Mouse (Mus musculus): Measurements from ENCODE around the gene Trhde. TPM values are rescaled to one million over a fixed set of nuclear protein-coding genes. Genes with fewer than 3 reads are reported as not detected.

Gene Trhde
- polyA plus RNA-seq, 1 experiment: not detected

DNA sequence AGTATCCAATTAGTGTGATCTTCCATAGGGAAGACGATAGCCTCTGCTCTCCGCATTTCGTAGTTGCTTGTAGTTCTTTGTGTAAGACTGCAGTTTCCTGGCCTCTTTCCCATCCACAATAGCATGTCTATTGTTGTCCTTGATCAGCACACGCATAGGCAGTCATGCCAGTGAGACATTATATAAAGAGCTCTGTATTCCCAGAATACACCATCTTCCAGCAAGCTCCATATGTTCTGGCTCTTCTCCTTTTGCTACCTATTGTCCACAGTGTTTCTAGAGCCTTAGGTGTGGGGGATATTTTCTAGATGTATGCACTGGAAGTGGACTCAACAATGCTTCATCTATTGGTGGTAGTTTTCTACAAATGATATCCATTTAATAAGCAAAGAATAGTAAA is 313.3 kb downstream of the Trhde start:
- TF ChIP-seq CTCF (IDR thresholded peaks at IDR 0.05; ENCODE audit: low read depth, low read length) (no peak), POLR2A (IDR thresholded peaks at IDR 0.05; ENCODE audit: borderline replicate concordance, low read depth, low read length) (no peak)
- H3K4me3 ChIP-seq (ENCODE audit: insufficient read depth, low read length): no peak overlapping the region
- no peak overlapping the region for H3K27ac ChIP-seq (ENCODE audit: insufficient read depth, low read depth, low read length)
- H3K4me1 ChIP-seq (ENCODE audit: control insufficient read depth, insufficient read depth, low read length): no peaks in the 10 kb centered on the region

DNA sequence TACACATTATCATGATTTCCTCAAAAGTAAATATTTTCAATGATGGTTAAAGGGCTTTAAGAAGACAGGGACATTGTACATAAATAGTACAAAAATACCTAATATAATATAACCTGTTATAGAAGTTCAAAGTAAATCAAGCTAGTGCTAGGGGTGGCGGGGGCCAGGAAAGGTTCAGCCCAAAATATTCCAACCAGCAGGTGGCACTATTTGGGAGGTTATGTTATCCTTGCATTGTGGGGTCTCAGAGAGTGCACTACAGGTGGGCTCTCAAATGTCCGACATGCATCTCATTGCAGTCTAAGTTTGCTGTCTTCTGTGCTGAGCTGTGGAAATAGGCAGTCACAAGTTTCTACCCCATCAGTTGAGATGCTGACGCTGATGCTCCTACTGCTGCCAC is 346.5 kb downstream of the Trhde start:
- no peak overlapping the region for H3K27ac ChIP-seq (ENCODE audit: insufficient read depth, low read depth, low read length)
- H3K4me3 ChIP-seq (ENCODE audit: insufficient read depth, low read length): no peak overlapping the region
- no peaks in the 10 kb centered on the region for H3K4me1 ChIP-seq (ENCODE audit: control insufficient read depth, insufficient read depth, low read length)
- no peak for TF ChIP-seq CTCF (IDR thresholded peaks at IDR 0.05; ENCODE audit: low read depth, low read length)
- TF ChIP-seq POLR2A (IDR thresholded peaks at IDR 0.05; ENCODE audit: borderline replicate concordance, low read depth, low read length): no peak

DNA sequence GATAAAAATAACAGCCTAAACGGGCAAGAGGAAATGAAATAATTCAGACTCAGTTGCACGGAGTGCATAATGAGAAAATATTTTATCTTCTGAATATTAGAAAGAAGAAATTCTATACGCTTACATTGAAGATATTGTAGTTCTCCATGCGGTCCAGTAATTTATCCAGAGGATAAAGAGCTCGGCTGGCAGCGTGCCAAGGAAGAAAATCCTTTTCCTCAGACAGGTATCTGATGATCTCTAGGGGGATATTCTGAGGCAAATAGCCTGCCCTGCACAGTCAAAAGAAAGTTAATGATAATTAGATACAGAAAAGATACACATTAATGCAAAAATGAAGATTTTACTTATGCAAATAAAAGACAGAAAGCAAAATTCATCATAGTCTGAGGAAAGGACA is 354.0 kb downstream of the Trhde start:
- TF ChIP-seq POLR2A (IDR thresholded peaks at IDR 0.05; ENCODE audit: borderline replicate concordance, low read depth, low read length): no peak
- TF ChIP-seq CTCF (IDR thresholded peaks at IDR 0.05; ENCODE audit: low read depth, low read length): no peak
- H3K4me1 ChIP-seq (ENCODE audit: control insufficient read depth, insufficient read depth, low read length): no peaks in the 10 kb centered on the region
- no peak overlapping the region for H3K27ac ChIP-seq (ENCODE audit: insufficient read depth, low read depth, low read length)
- no peak overlapping the region for H3K4me3 ChIP-seq (ENCODE audit: insufficient read depth, low read length)

DNA sequence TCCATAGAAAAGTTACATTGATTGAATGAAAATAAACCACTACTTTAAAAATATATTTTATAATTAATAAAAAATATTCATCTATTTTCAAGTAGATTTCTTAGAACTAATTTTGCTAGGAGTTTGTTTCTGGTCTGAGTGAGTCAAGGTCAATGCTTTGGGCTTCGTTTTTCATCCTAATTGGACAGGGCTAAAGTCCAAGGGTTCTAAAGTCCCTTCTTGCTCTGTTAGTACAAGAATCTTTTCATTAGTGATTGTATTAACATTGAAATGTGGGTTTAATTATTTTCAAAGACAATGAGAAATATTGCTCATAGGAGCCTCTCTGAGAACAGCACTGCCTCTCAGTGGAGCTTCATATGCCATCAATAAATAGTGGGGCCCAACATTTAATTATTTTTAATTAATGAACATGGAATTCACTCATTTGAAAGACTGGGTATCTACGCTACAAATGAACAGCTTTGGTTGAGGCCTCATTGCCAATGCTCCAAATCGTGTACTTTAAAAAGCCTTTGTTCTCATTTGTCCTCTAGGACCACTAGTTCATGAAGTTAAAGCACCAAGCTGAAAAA is 383.1 kb downstream of the Trhde start:
- no peaks in the 10 kb centered on the region for H3K4me1 ChIP-seq (ENCODE audit: control insufficient read depth, insufficient read depth, low read length)
- TF ChIP-seq CTCF (IDR thresholded peaks at IDR 0.05; ENCODE audit: low read depth, low read length) (no peak), POLR2A (IDR thresholded peaks at IDR 0.05; ENCODE audit: borderline replicate concordance, low read depth, low read length) (no peak)
- H3K4me3 ChIP-seq (ENCODE audit: insufficient read depth, low read length): no peak overlapping the region
- no peak overlapping the region for H3K27ac ChIP-seq (ENCODE audit: insufficient read depth, low read depth, low read length)

DNA sequence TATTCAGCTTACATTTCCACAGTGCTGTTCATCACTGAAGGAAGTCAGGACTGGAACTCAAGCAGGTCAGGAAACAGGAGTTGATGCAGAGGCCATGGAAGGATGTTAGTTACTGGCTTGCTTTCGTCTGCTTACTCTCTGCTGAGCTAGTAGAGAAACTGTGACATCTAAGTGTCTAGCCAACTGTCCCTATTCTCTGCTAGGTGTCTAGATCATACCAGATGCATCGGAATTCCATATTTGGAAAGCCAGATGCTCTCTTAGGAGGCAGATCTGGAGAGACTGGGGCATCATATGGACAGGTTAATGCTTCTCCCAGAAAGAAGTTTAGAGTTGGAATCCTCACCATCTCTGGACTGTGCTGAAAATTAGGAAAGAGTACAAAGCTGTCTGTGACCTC is 386.4 kb downstream of the Trhde start:
- Histone ChIP-seq H3K27ac (ENCODE audit: insufficient read depth, low read depth, low read length) (no peak overlapping the region), H3K4me1 (ENCODE audit: control insufficient read depth, insufficient read depth, low read length) (no peaks in the 10 kb centered on the region), H3K4me3 (ENCODE audit: insufficient read depth, low read length) (no peak overlapping the region)
- TF ChIP-seq CTCF (IDR thresholded peaks at IDR 0.05; ENCODE audit: low read depth, low read length) (no peak), POLR2A (IDR thresholded peaks at IDR 0.05; ENCODE audit: borderline replicate concordance, low read depth, low read length) (no peak)

DNA sequence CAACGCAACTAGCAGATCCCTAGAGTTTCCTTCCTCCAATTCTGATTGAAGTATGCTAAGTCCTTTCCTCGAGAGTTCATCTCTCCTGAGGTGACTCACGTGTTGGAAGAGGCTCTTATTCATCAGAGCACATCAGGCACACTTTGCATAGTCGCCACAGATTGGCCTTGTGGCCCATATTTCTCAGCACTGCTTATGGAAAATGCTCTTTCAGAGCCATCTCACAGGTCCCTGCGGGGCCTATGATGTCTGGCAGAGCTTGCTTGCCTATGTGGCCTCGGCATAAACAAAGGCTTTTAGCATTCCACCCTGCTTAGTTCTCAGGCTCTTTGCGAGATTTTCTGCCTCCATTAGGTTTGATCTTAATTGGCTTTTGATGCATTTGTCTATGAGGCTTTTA is 396.8 kb downstream of the Trhde start:
- TF ChIP-seq POLR2A (IDR thresholded peaks at IDR 0.05; ENCODE audit: borderline replicate concordance, low read depth, low read length): no peak
- no peak for TF ChIP-seq CTCF (IDR thresholded peaks at IDR 0.05; ENCODE audit: low read depth, low read length)
- Histone ChIP-seq H3K4me1 (ENCODE audit: control insufficient read depth, insufficient read depth, low read length) (no peaks in the 10 kb centered on the region), H3K4me3 (ENCODE audit: insufficient read depth, low read length) (no peak overlapping the region), H3K27ac (ENCODE audit: insufficient read depth, low read depth, low read length) (no peak overlapping the region)

DNA sequence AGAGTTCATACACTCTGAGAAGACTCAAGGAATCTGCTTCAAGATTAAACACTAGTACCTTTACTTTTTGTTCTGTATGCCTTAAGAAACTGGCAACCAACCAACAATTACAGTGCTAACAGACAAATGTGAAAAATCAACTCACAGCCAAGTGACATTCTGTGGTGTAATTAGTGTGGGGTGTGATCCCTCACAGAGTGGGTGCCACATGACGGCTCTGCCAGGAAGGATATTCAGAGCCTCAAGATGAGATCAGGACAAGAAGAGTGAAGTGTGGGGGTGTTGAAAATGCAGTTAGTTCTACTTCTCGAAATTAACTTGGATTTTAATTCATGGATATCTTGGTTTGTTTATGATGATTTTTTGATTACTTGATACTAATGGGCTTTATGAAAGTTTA is 398.3 kb downstream of the Trhde start:
- H3K4me3 ChIP-seq (ENCODE audit: insufficient read depth, low read length): no peak overlapping the region
- no peak overlapping the region for H3K27ac ChIP-seq (ENCODE audit: insufficient read depth, low read depth, low read length)
- H3K4me1 ChIP-seq (ENCODE audit: control insufficient read depth, insufficient read depth, low read length): no peaks in the 10 kb centered on the region
- no peak for TF ChIP-seq POLR2A (IDR thresholded peaks at IDR 0.05; ENCODE audit: borderline replicate concordance, low read depth, low read length)
- no peak for TF ChIP-seq CTCF (IDR thresholded peaks at IDR 0.05; ENCODE audit: low read depth, low read length)

DNA sequence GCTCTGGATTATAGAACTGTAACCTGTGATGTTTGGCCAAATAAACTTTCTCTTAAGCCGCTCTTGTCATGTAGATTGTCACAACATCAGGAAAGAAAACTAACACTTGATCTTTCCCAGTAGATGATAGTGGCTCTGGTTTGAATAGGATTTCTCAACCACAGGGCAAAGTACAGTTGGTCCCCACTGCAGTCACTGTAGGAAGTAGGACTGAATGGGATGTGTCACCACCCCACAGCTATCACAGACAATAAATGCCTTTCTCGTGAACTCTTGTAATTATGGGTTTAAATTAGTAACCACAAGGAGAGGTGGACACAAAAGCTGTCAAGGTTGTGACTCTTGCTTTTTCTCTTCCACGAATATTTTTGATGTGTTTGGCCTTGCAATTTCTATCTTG is 431.3 kb downstream of the Trhde start:
- no peak overlapping the region for H3K4me3 ChIP-seq (ENCODE audit: insufficient read depth, low read length)

DNA sequence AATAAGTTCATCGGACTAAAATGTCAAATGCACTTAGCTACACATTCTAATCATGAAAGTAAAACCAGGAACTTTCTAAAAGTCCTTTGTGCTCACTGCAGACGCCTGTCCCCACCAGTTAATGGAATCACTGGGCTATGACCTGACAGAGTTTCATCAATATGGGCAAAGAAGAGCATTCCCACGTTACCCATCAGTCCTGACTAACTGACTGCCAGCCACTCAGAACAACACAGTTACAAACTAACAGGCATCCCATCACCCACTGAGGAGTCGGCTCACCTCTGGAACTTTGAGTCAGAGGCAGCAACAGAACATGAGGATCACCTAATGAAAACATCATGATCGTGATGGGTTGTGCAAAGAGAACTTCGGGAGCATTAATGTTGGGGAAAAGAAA is 438.7 kb downstream of the Trhde start:
- Histone ChIP-seq H3K4me3 (ENCODE audit: insufficient read depth, low read length) (no peak overlapping the region), H3K4me1 (ENCODE audit: control insufficient read depth, insufficient read depth, low read length) (no peaks in the 10 kb centered on the region), H3K27ac (ENCODE audit: insufficient read depth, low read depth, low read length) (no peak overlapping the region)
- TF ChIP-seq POLR2A (IDR thresholded peaks at IDR 0.05; ENCODE audit: borderline replicate concordance, low read depth, low read length) (no peak), CTCF (IDR thresholded peaks at IDR 0.05; ENCODE audit: low read depth, low read length) (no peak)

More for the DNA sequence above, 431.3 kb downstream of the Trhde start:
- Histone ChIP-seq H3K27ac (ENCODE audit: insufficient read depth, low read depth, low read length) (no peak overlapping the region), H3K4me1 (ENCODE audit: control insufficient read depth, insufficient read depth, low read length) (no peaks in the 10 kb centered on the region)
- no peak for TF ChIP-seq CTCF (IDR thresholded peaks at IDR 0.05; ENCODE audit: low read depth, low read length)
- TF ChIP-seq POLR2A (IDR thresholded peaks at IDR 0.05; ENCODE audit: borderline replicate concordance, low read depth, low read length): no peak

DNA sequence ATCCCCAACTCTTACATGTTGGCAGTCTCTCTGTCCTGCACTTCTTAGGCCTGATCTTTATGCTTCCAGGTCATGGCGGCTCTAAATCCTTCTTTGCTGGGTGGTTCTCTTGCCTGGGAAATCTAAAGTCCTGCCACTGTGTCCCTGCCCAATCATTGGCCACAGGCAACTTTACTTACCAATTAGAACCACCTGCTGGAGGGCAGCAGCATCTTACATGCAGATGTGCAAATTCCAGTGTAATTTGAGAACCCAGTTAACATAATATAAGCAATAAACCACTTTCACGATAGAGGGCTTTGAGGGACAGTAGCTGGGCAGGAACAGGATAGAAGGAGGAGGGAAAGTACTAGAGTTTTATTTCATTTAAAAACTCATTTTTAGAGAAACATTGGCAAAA is 439.5 kb downstream of the Trhde start:
- H3K27ac ChIP-seq (ENCODE audit: insufficient read depth, low read depth, low read length): no peak overlapping the region
- no peak overlapping the region for H3K4me3 ChIP-seq (ENCODE audit: insufficient read depth, low read length)
- no peaks in the 10 kb centered on the region for H3K4me1 ChIP-seq (ENCODE audit: control insufficient read depth, insufficient read depth, low read length)
- TF ChIP-seq POLR2A (IDR thresholded peaks at IDR 0.05; ENCODE audit: borderline replicate concordance, low read depth, low read length): no peak
- TF ChIP-seq CTCF (IDR thresholded peaks at IDR 0.05; ENCODE audit: low read depth, low read length): no peak

Measured in bone marrow macrophage, adult 2 months (primary cell).